Mouse (Mus musculus) lung, postnatal 0 days (tissue): ENCODE measurements at regions not wholly inside any gene's neighbourhood (a gene's known extent, or its start where the extent isn't known, plus 50 kb on each side); places are given as distances from the start of the nearest gene placed in this dataset.

ENCODE experiments used
- ATAC-seq: fragments of 200-750 bp; cut with Nextera tagmentation; 2 replicates; pipeline ENCODE4 v1.8.0; 2017; ENCODE audit warnings: moderate library complexity
- DNase-seq: peaks from one replicate; pipeline ENCODE4 v3.0.0-alpha.2; 2016; ENCODE audit warnings: low spot score
- H3K27ac ChIP-seq: fragments of 300-500 bp; sonication (generic); 2 replicates; pipeline ENCODE4 v1.5.1; 2014; ENCODE audit warnings: antibody characterized with exemption, mild to moderate bottlenecking, low read length, mixed read lengths
- H3K27me3 ChIP-seq: fragments of 300-500 bp; sonication (generic); replicated peaks from 2 replicates; pipeline ENCODE4 v1.6.1; 2014; ENCODE audit warnings: low read length, mixed read lengths; ENCODE audit not compliant: insufficient read depth
- H3K36me3 ChIP-seq: fragments of 300-500 bp; sonication (generic); 2 replicates; pipeline ENCODE4 v1.6.1; 2014; ENCODE audit warnings: low read length, mixed read lengths; ENCODE audit not compliant: insufficient read depth
- H3K4me1 ChIP-seq: fragments of 300-500 bp; sonication (generic); 2 replicates; pipeline ENCODE4 v1.6.1; 2014; ENCODE audit warnings: antibody characterized with exemption, low read depth, low read length, mixed read lengths; ENCODE audit not compliant: insufficient read depth
- H3K4me2 ChIP-seq: fragments of 300-500 bp; sonication (generic); replicated peaks from 2 replicates; pipeline ENCODE4 v1.6.1; 2014; ENCODE audit warnings: low read depth, mild to moderate bottlenecking, low read length, moderate library complexity, mixed read lengths
- H3K4me3 ChIP-seq: fragments of 300-500 bp; sonication (generic); 2 replicates; pipeline ENCODE4 v1.5.1; 2014; ENCODE audit warnings: low read depth, low read length
- H3K9ac ChIP-seq: fragments of 300-500 bp; sonication (generic); replicated peaks from 2 replicates; pipeline ENCODE4 v1.6.1; 2014; ENCODE audit warnings: low read depth, mild to moderate bottlenecking
- H3K9me3 ChIP-seq: fragments of 300-500 bp; sonication (generic); 2 replicates; pipeline ENCODE4 v1.6.1; 2016; ENCODE audit warnings: low read length, mixed read lengths
- CTCF ChIP-seq: IDR thresholded peaks from 2 replicates; pipeline ENCODE4 v1.5.1; 2016; ENCODE audit warnings: antibody characterized with exemption, mild to moderate bottlenecking
- EP300 ChIP-seq: IDR thresholded peaks from 2 replicates; pipeline ENCODE4 v1.6.1; 2016; ENCODE audit warnings: antibody characterized with exemption, mild to moderate bottlenecking, control low read depth
- WGBS: fragments of 180-500 bp; shearing (Covaris S2); extraction: QIAGEN DNeasy Blood & Tissue Kit; methylation state at CpG from one replicate; pipeline ENCODE4 v1.1.7; 2014; 5-methylcytosine and 5-hydroxymethylcytosine counted together

- H3K9me3 ChIP-seq: no peaks in the 10 kb centered on the region
- H3K9ac ChIP-seq: no peak overlapping the region
- TF ChIP-seq CTCF: no peak
- no peak for TF ChIP-seq EP300
- H3K27me3 ChIP-seq: no peaks in the 10 kb centered on the region; the same call in 1 of the 2 replicates
- H3K36me3 ChIP-seq: no peaks in the 10 kb centered on the region
- H3K4me3 ChIP-seq: peak overlapping the region; percentile 26
- no peak overlapping the region for H3K27ac ChIP-seq
- H3K4me2 ChIP-seq: peak overlapping the region; percentile 53
- 1% methylated on average over 39 of the region's 39 CpGs for WGBS
- peak; percentile 30 for DNase-seq
- peak; percentile 54; the same call in 1 of the 2 replicates for ATAC-seq
- H3K4me1 ChIP-seq: no peaks in the 10 kb centered on the region
Measured at GRCm38 (mm10) chr12:106174070-106174980, 164.3 kb downstream of the Vrk1 start.

- Histone ChIP-seq H3K27me3 (no peaks in the 10 kb centered on the region; the same call in 1 of the 2 replicates), H3K9ac (no peak overlapping the region), H3K36me3 (no peaks in the 10 kb centered on the region), H3K4me1 (no peaks in the 10 kb centered on the region), H3K4me3 (peak overlapping the region; percentile 26; the same call in 1 of the 2 replicates), H3K27ac (no peak overlapping the region), H3K4me2 (peak overlapping the region; percentile 53), H3K9me3 (no peaks in the 10 kb centered on the region)
- ATAC-seq: peak; percentile 29; the same call in 1 of the 2 replicates
- 3% methylated on average over 27 of the region's 27 CpGs for WGBS
- TF ChIP-seq EP300 (no peak), CTCF (no peak)
- DNase-seq: peak; percentile 22
Measured at GRCm38 (mm10) chr12:106174981-106175700, 165.1 kb downstream of the Vrk1 start.

- Histone ChIP-seq H3K4me3 (no peak overlapping the region), H3K9ac (no peak overlapping the region), H3K4me1 (no peaks in the 10 kb centered on the region), H3K4me2 (no peak overlapping the region), H3K27ac (no peak overlapping the region), H3K9me3 (no peaks in the 10 kb centered on the region), H3K36me3 (no peaks in the 10 kb centered on the region), H3K27me3 (no peaks in the 10 kb centered on the region; the same call in 1 of the 2 replicates)
- ATAC-seq: peak; percentile 55
- WGBS: 35% methylated on average over 4 of the region's 4 CpGs
- TF ChIP-seq EP300 (no peak), CTCF (no peak)
- DNase-seq: peak; percentile 39
Measured at GRCm38 (mm10) chr12:106177302-106177701, 167.3 kb downstream of the Vrk1 start.

- Histone ChIP-seq H3K9ac (no peak overlapping the region), H3K36me3 (no peaks in the 10 kb centered on the region), H3K4me2 (no peak overlapping the region), H3K4me1 (no peaks in the 10 kb centered on the region), H3K9me3 (no peaks in the 10 kb centered on the region), H3K27me3 (no peaks in the 10 kb centered on the region; the same call in 1 of the 2 replicates), H3K4me3 (no peak overlapping the region), H3K27ac (no peak overlapping the region)
- DNase-seq: no peak
- no peak for ATAC-seq
- 52% methylated on average over 3 of the region's 3 CpGs for WGBS
- TF ChIP-seq EP300 (no peak), CTCF (no peak)
Measured at GRCm38 (mm10) chr12:106177861-106178260, 167.8 kb downstream of the Vrk1 start.

DNA sequence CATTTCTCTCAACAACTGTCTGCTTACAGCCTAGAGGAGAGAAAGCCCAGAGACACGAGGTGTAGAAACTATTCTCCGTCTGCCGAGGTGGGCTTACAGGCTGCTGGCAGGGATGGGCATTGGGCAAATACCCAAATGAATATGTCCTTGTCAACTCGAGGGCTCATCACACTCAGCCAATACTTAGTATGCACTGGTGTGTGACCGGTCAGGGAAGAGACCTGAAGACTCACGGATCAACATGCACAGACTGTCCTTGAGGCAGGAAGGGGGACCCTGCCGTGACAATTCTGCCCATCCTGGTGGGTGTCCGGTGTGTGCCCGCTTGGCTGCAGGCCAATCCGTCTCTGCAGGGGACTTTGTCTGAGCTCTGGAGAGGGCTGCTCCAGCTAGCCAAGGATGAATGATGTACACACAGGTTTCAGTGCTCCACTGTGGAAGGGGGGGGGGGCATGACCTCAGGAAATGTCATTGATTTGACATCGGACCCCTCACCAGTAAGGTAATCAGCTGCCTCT lies 168.7 kb downstream of the Vrk1 start:
- 76% methylated on average over 11 of the region's 11 CpGs for WGBS
- H3K27me3 ChIP-seq: no peaks in the 10 kb centered on the region; the same call in 1 of the 2 replicates
- TF ChIP-seq CTCF (no peak), EP300 (no peak)

GRCm38 (mm10) chr12:106182923-106183322 lies 172.9 kb downstream of the Vrk1 start:
- Histone ChIP-seq H3K27me3 (no peaks in the 10 kb centered on the region), H3K27ac (no peak overlapping the region), H3K4me2 (no peak overlapping the region), H3K9ac (no peak overlapping the region), H3K9me3 (no peaks in the 10 kb centered on the region), H3K4me1 (no peaks in the 10 kb centered on the region), H3K4me3 (no peak overlapping the region), H3K36me3 (no peaks in the 10 kb centered on the region)
- no peak for TF ChIP-seq EP300
- TF ChIP-seq CTCF: no peak
- 68% methylated on average over 7 of the region's 7 CpGs for WGBS
- ATAC-seq: no peak
- no peak for DNase-seq

More for the DNA sequence above, 168.7 kb downstream of the Vrk1 start:
- no peak overlapping the region for H3K9ac ChIP-seq
- H3K36me3 ChIP-seq: no peaks in the 10 kb centered on the region
- no peaks in the 10 kb centered on the region for H3K9me3 ChIP-seq
- no peak overlapping the region for H3K4me2 ChIP-seq
- H3K4me1 ChIP-seq: no peaks in the 10 kb centered on the region
- DNase-seq (no peak), ATAC-seq (no peak)
- no peak overlapping the region for H3K27ac ChIP-seq
- no peak overlapping the region for H3K4me3 ChIP-seq
